Mouse (Mus musculus) skeletal muscle tissue, postnatal 0 days (tissue): ENCODE results near the gene Sox18. TPM values are rescaled to one million over a fixed set of nuclear protein-coding genes. Genes with fewer than 3 reads are reported as not detected.

Experiments
- polyA plus RNA-seq: library from polyadenylated mRNA; unstranded; fragments of >200 nt; fragmentation: Nextera tagmentation; extraction: Ambion mirVana; gene quantifications from 2 replicates; pipeline ENCODE4 v1.2.1, GENCODE M21; 2015

The Sox18 gene
- polyA plus RNA-seq: 37.8 and 41.7 TPM in 2 replicates

DNA sequence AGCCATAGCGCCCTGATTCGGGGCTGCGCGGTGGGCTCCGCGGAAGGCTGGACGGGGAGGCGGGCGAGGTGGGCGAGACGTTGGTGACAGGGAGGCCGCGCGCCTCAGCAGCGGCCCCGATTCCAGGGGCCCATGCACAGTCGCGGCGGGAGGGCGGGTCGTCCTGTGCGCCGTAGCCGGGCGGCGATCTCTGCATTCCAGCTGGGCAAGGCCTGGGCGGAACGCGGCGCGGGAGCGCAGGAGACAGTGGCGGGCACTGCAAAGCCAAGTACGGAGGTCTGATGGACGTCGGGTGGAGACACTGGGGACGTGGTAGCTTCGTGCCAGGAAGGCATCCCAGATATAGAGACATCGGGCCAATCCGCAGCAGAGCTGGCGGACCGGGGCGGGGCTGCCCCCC is at the start of gene Sox18:
Gene Sox18 (minus strand): TSS at position 315 of the 400 bp plus-strand sequence.

DNA sequence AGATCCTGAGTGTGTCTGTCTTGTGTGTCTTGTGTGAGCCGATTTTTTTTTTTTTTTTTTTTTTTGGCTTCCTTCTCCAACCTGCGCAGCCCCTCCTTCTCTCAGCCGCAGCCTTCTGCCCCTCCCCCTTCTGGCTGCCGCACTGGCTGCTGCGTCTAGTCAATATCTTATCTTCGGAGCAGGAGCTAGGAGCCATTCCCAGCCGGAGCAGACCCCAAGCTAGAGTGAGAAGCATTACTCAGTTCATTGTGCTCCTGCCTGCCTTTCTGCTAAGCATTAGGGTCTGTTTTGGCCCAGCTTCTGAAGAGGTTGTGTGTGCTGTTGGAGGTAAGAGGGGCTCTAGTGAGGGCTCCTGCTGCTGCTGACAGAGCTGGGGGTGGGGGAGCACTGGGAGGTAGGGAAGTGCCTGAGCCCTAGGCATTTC is 43.5 kb upstream of the Sox18 start, which contains the start of gene Oprl1:
Gene Oprl1 (plus strand): TSS at position 114 of the 424 bp plus-strand sequence.

DNA sequence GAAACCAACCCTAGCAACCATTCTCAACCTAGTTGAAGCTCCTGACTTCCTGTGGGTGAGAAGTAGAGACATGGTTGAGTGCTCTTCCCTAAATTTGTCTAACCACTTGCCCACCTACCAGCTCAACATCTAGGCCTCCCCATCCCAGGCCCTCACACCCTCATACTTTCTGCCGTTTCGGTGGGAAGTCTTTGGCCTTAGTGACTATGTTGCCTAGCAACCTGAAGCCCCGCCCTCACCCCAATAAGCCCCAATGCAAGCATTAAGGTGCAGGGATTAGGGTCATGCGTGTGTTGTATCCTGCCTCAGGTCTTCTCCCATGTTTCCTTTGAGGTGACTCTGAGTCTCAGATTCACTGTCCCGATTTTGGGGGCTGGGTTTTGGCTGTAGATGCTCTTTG is 26.8 kb upstream of the Sox18 start, which contains the start of gene Lkaaear1:
Gene Lkaaear1 (minus strand): TSS at position 202 of the 400 bp plus-strand sequence.

DNA sequence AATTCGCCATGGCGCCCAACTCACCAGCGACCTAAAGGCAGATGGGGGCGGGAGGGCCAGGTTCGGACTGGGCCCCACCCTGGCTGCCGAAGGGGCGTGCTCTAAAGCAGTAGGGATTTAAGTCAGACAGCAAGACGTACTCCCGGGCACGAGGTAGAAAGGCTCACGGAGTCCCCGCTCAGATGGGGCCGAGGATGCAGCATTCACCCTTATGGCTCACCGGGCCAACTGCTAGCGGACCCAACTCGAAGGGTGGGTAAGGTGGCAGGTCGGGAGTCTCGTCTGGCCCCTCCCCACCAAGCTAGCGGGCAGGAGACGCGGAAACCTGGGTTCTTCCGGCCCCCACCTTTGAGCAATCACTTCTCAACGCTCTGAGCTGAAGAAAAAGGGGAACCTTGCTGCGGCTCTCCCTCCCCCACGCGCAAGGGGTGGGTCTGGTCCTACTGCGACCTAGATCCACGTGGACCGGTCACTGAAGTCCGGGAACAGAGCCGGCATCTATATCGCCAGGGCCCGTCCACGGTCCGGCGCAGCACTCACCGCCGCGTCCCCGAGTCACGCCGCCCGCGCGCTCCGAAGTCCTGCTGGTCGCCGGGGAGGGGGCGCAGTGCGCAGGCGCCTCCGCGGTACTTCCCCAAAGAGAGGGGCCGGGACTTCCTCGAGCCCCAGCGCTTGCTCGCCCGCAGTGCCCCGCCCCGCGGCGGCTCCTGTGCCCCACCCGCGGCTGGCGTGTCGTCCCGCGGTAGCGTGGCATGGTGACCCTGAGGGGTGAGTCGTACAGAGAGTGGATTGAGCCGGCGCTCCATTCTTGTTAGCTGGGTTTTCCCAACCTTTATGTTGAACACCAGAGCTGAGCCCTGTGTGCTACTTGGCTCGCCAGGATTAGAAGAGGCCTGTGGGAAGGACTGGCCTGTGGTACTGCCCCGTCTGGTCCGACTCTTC is 22.2 kb upstream of the Sox18 start, which contains the start of gene Rgs19:
Gene Rgs19 (minus strand): TSS at position 639 of the 942 bp plus-strand sequence.

DNA sequence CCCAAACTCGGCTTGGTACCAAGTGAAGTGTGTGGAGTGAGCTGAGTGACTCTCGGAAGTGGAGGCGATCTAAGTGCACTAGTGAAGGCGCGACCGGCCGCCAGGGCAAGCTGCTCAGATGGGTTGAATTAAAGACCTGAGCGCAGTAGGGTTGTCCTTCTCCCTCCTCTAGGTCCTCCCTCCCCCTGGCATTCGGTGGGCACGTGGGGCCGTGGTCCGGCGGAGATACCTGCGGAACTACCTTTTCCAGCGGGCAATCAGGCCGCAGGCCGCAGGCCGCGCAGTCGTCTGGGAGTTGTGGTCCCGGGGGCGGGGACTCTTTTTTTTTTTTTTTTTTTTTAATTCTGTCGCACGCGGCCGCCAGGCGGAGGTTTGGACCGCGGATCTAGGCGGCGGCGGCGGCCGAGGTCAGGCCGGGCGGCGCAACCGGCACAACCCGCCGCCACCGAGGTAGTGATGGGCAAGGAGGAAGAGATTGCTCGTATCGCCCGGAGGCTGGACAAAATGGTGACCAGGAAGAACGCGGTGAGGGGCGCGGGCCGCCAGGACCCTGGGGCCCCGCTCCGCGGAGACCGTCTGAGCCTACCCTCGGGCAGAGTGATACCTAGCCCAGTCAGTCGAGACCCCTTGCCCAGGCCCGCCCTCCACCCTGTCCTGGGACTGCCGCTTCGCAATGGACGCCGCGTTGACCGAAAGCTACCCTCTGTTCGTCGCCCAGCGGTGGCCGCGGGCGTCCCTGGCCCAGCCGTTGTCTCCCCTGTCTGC is 8.7 kb upstream of the Sox18 start, which contains the start of gene Tcea2:
Gene Tcea2 (plus strand): TSS at position 360 of the 765 bp plus-strand sequence.

DNA sequence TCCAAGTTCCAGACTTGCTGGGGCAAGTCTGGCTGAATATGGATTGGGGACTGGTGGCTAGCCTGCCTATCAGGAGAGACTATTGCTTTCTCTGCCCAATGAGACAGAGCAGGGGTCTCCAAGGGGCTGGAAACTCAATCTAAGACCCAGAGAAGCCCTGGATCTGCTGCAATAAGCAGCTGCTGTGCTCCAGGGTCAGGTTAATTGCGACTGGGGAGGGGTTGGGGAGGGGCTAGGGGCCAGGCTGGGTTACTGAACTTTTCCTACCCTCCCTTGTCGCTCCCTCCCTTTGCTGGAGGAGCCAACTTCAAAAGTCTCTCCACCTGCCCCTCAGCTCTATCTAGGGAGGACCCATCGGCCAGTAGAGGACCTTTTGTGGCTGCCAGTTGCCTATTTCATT is 14.7 kb downstream of the Sox18 start, which contains the start of gene Gm29797:
Gene Gm29797 (plus strand): TSS at position 301 of the 400 bp plus-strand sequence.

Other genes with a start within 250 kb of the Sox18 start
- gene Zbtb46, start 212.2 kb downstream of the Sox18 start, polyA plus RNA-seq: 5.7 and 6.2 TPM in 2 replicates
- gene Abhd16b, start 178.4 kb downstream of the Sox18 start, polyA plus RNA-seq: 0.18 and 0.28 TPM in 2 replicates
- 111 and 112 TPM in 2 replicates for gene Tpd52l2, start 174.5 kb downstream of the Sox18 start, polyA plus RNA-seq
- 67.9 and 68.2 TPM in 2 replicates for gene Dnajc5, start 151.2 kb downstream of the Sox18 start, polyA plus RNA-seq
- 47.7 and 48.8 TPM in 2 replicates for gene Uckl1, start 86.7 kb downstream of the Sox18 start, polyA plus RNA-seq
- 34.5 and 34.7 TPM in 2 replicates for gene Prpf6, start 79.8 kb downstream of the Sox18 start, polyA plus RNA-seq
- gene Zfp512b, start 78.8 kb downstream of the Sox18 start, polyA plus RNA-seq: 17.3 and 20.1 TPM in 2 replicates
- gene Samd10, start 72.4 kb downstream of the Sox18 start, polyA plus RNA-seq: 2.4 and 2.5 TPM in 2 replicates
- not detected in 2 replicates for gene Gm29797, start 14.6 kb downstream of the Sox18 start, polyA plus RNA-seq
- gene Tcea2, start 8.7 kb upstream of the Sox18 start, polyA plus RNA-seq: 8.4 and 10.0 TPM in 2 replicates
- gene Rgs19, start 22.3 kb upstream of the Sox18 start, polyA plus RNA-seq: 16.7 and 22.8 TPM in 2 replicates
- gene Lkaaear1, start 26.8 kb upstream of the Sox18 start, polyA plus RNA-seq: not detected in 2 replicates
- gene Oprl1, start 43.4 kb upstream of the Sox18 start, polyA plus RNA-seq: 0.14 and 0.18 TPM in 2 replicates
- not detected in 2 replicates for gene Myt1, start 91.7 kb upstream of the Sox18 start, polyA plus RNA-seq
- 19.9 and 24.4 TPM in 2 replicates for gene Pcmtd2, start 166.2 kb upstream of the Sox18 start, polyA plus RNA-seq
- 16.1 and 19.0 TPM in 2 replicates for gene Polr3k, start 192.7 kb upstream of the Sox18 start, polyA plus RNA-seq